Mouse (Mus musculus): ENCODE measurements around the gene Arsg. TPM values are rescaled to one million over a fixed set of nuclear protein-coding genes. Genes with fewer than 3 reads are reported as not detected.

The Arsg gene
- total and polyA plus RNA-seq, 3 experiments: 0.79 to 3.3 (median 1.4) TPM

GRCm38 (mm10) chr11:109466987-109467386 lies 6.2 kb upstream of the Arsg start:
- no peak overlapping the region for H3K4me3 ChIP-seq (replicated peaks in 1 of 3; ENCODE audit: low read depth in 2 of 3, low read length in 2 of 3, poor library complexity in 1 of 3)
- no peaks in the 10 kb centered on the region for H3K27me3 ChIP-seq (replicated peaks)
- in situ Hi-C loops (cut with MboI; ENCODE audit: low pct_ligation_motif_present, low pct_unique_long_range_greater_than_20kb, low sequenced_read_pairs) (no loop called here), dilution Hi-C loops (cut with MboI; ENCODE audit: extremely low pct_ligation_motif_present, extremely low pct_unique_long_range_greater_than_20kb, low sequenced_read_pairs) (no loop called here)
- peaks cover 7 to 55% of the 10 kb centered on the region in 2 experiments; a peak in 3 of 4 replicates for H3K4me1 ChIP-seq (ENCODE audit: control insufficient read depth in 1 of 2, insufficient read depth in 2 of 2)
- H3K9me3 ChIP-seq (replicated peaks; ENCODE audit: low read length): no peaks in the 10 kb centered on the region
- no peak overlapping the region for H3K4me2 ChIP-seq (ENCODE audit: insufficient read depth, low read depth, poor library complexity, severe bottlenecking)
- no peak overlapping the region for H3K27ac ChIP-seq (ENCODE audit: insufficient read depth, low read depth)
- no peak overlapping the region for H3K9ac ChIP-seq (ENCODE audit: insufficient read depth, low read depth)
- peaks cover 15 to 46% of the 10 kb centered on the region in 2 experiments for H3K36me3 ChIP-seq (replicated peaks in 1 of 2; ENCODE audit: control insufficient read depth in 1 of 2, insufficient read depth in 1 of 2, low read length in 1 of 2)
- TF ChIP-seq MYC (IDR thresholded peaks at IDR 0.05; ENCODE audit: low read depth, low read length): no peak
- no peak for TF ChIP-seq KAT2A (IDR thresholded peaks at IDR 0.05; ENCODE audit: insufficient replicate concordance, low read length)
- TF ChIP-seq USF1 (IDR thresholded peaks at IDR 0.05; ENCODE audit: low read depth, low read length): no peak
- no peak for TF ChIP-seq ZC3H11A (IDR thresholded peaks at IDR 0.05; ENCODE audit: low read depth, low read length)
- TF ChIP-seq TCF12 (IDR thresholded peaks at IDR 0.05; ENCODE audit: low read depth, low read length): no peak
- TF ChIP-seq CTCF (conservative IDR thresholded peaks at IDR 0.05 in 1 of 2, IDR thresholded peaks at IDR 0.05 in 1 of 2; ENCODE audit: low read depth in 2 of 2, low read length in 2 of 2): no peak
- peaks cover 5% of the 10 kb centered on the region; the same call in 1 of the 2 replicates for H3K79me2 ChIP-seq (replicated peaks; ENCODE audit: control insufficient read depth, extremely low read depth, insufficient read depth, poor library complexity, severe bottlenecking)
- no peak for DNase-seq (ENCODE audit: extremely low read depth)

DNA sequence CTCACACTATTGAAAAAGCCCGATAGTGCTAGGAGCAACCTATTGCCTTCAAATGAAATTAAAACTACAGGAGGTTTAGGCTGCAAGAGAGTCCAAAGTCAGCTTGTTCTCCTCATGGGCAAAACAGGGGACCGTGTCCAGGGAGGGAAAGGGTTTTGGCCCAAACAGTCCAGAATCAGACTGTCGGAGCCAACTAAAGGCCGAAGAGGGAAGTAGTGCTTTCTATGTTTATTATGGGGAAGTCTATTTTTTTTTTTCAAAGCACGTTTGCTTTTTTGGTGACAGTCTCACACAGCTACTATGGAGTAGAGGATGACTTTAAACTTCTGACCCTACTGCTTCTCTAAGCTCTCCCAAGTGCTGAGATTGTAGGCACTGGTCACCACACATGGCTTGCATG lies 5.0 kb upstream of the Arsg start:
- in situ Hi-C loops (cut with MboI; ENCODE audit: low pct_ligation_motif_present, low pct_unique_long_range_greater_than_20kb, low sequenced_read_pairs) (no loop called here), dilution Hi-C loops (cut with MboI; ENCODE audit: extremely low pct_ligation_motif_present, extremely low pct_unique_long_range_greater_than_20kb, low sequenced_read_pairs) (no loop called here)
- Histone ChIP-seq H3K9ac (ENCODE audit: insufficient read depth, low read depth) (no peak overlapping the region), H3K4me3 (replicated peaks in 1 of 3; ENCODE audit: low read depth in 2 of 3, low read length in 2 of 3, poor library complexity in 1 of 3) (no peak overlapping the region), H3K9me3 (replicated peaks; ENCODE audit: low read length) (no peaks in the 10 kb centered on the region), H3K4me2 (ENCODE audit: insufficient read depth, low read depth, poor library complexity, severe bottlenecking) (no peak overlapping the region), H3K27me3 (replicated peaks) (no peaks in the 10 kb centered on the region), H3K36me3 (replicated peaks in 1 of 2; ENCODE audit: control insufficient read depth in 1 of 2, insufficient read depth in 1 of 2, low read length in 1 of 2) (peaks cover 5 to 34% of the 10 kb centered on the region in 2 experiments), H3K4me1 (ENCODE audit: control insufficient read depth in 1 of 2, insufficient read depth in 2 of 2) (peaks cover 7 to 51% of the 10 kb centered on the region in 2 experiments; a peak in 3 of 4 replicates), H3K79me2 (replicated peaks; ENCODE audit: control insufficient read depth, extremely low read depth, insufficient read depth, poor library complexity, severe bottlenecking) (peaks cover 5% of the 10 kb centered on the region; the same call in 1 of the 2 replicates), H3K27ac (ENCODE audit: insufficient read depth, low read depth) (no peak overlapping the region)
- no peak for DNase-seq (ENCODE audit: extremely low read depth)
- peak; percentile 86 for TF ChIP-seq ZNF384 (IDR thresholded peaks at IDR 0.05; ENCODE audit: low read depth, low read length)
- no peak for TF ChIP-seq E2F4 (IDR thresholded peaks at IDR 0.05; ENCODE audit: insufficient replicate concordance, low read depth, low read length)
- TF ChIP-seq UBTF (IDR thresholded peaks at IDR 0.05; ENCODE audit: low read depth, low read length): no peak

DNA sequence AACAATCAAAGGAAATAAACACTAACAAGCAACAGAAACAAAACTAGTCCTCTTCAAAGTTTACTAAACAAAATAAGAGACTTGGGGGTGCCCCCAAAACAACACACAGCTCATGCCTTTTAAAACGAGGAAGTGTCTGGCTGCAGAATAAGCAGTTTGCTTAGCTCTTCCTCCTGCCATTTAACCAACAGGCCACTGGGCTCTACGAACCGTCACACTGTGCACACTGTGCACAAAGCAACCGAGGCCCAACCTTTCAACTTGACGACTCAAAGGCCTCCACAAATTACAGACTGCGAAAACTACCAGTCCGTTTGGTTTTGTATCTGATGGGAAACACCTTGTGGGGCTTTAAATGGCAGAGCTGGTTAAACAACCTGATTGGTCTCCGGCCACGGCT lies 3.0 kb upstream of the Arsg start:
- H3K4me3 ChIP-seq (replicated peaks in 1 of 3; ENCODE audit: low read depth in 2 of 3, low read length in 2 of 3, poor library complexity in 1 of 3): no peak overlapping the region
- H3K27ac ChIP-seq (ENCODE audit: insufficient read depth, low read depth): no peak overlapping the region
- H3K9me3 ChIP-seq (replicated peaks; ENCODE audit: low read length): no peaks in the 10 kb centered on the region
- peak overlapping the region; percentile 4; the same call in 1 of the 2 replicates for H3K9ac ChIP-seq (ENCODE audit: insufficient read depth, low read depth)
- TF ChIP-seq TCF12 (IDR thresholded peaks at IDR 0.05; ENCODE audit: low read depth, low read length): no peak
- TF ChIP-seq CHD2 (IDR thresholded peaks at IDR 0.05; ENCODE audit: low read length): no peak
- TF ChIP-seq MAFK (IDR thresholded peaks at IDR 0.05; ENCODE audit: insufficient replicate concordance, low read length): peak; percentile 36; the same call in 1 of the 2 replicates
- TF ChIP-seq MYC (IDR thresholded peaks at IDR 0.05; ENCODE audit: low read depth, low read length): no peak
- no peak for TF ChIP-seq HCFC1 (IDR thresholded peaks at IDR 0.05; ENCODE audit: low read depth, low read length)
- no peak for TF ChIP-seq SIN3A (IDR thresholded peaks at IDR 0.05; ENCODE audit: low read length)
- TF ChIP-seq PAX5 (IDR thresholded peaks at IDR 0.05; ENCODE audit: low read length): no peak
- no peak for TF ChIP-seq MAX (IDR thresholded peaks at IDR 0.05; ENCODE audit: low read length)
- no peak for TF ChIP-seq RAD21 (IDR thresholded peaks at IDR 0.05; ENCODE audit: low read depth, low read length)
- TF ChIP-seq JUND (conservative IDR thresholded peaks at IDR 0.05; ENCODE audit: low read depth, low read length): no peak
- TF ChIP-seq JUN (IDR thresholded peaks at IDR 0.05; ENCODE audit: insufficient read depth, low read depth, low read length): no peak
- TF ChIP-seq GABPA (IDR thresholded peaks at IDR 0.05; ENCODE audit: insufficient replicate concordance, low read depth, low read length): no peak
- TF ChIP-seq ELF1 (IDR thresholded peaks at IDR 0.05; ENCODE audit: low read depth, low read length): peak; percentile 62
- TF ChIP-seq UBTF (IDR thresholded peaks at IDR 0.05; ENCODE audit: low read depth, low read length): no peak
- peaks cover 5% of the 10 kb centered on the region; the same call in 1 of the 2 replicates for H3K79me2 ChIP-seq (replicated peaks; ENCODE audit: control insufficient read depth, extremely low read depth, insufficient read depth, poor library complexity, severe bottlenecking)
- peak overlapping the region; percentile 79; the same call in 1 of the 2 replicates for H3K4me2 ChIP-seq (ENCODE audit: insufficient read depth, low read depth, poor library complexity, severe bottlenecking)
- DNase-seq (ENCODE audit: extremely low read depth): peak; percentile 57
- peaks cover 4 to 18% of the 10 kb centered on the region in 2 experiments for H3K36me3 ChIP-seq (replicated peaks in 1 of 2; ENCODE audit: control insufficient read depth in 1 of 2, insufficient read depth in 1 of 2, low read length in 1 of 2)
- H3K4me1 ChIP-seq (ENCODE audit: control insufficient read depth in 1 of 2, insufficient read depth in 2 of 2): peaks cover 5 to 53% of the 10 kb centered on the region in 2 experiments; a peak in 3 of 4 replicates
- in situ Hi-C loops (cut with MboI; ENCODE audit: low pct_ligation_motif_present, low pct_unique_long_range_greater_than_20kb, low sequenced_read_pairs): no loop called here
- no peaks in the 10 kb centered on the region for H3K27me3 ChIP-seq (replicated peaks)
- dilution Hi-C loops (cut with MboI; ENCODE audit: extremely low pct_ligation_motif_present, extremely low pct_unique_long_range_greater_than_20kb, low sequenced_read_pairs): no loop called here

Data from CH12.LX (cell line).